Mouse (Mus musculus): Measurements from ENCODE around the gene Sugp2. TPM values are rescaled to one million over a fixed set of nuclear protein-coding genes. Genes with fewer than 3 reads are reported as not detected.

The Sugp2 gene
- polyA plus RNA-seq, 1 experiment from 2014 or later, result 11.9 TPM

GRCm38 (mm10) chr8:70233606-70234005, 420 bp upstream of the Sugp2 start:
- ATAC-seq (ENCODE audit: low read depth), result no peak
- Histone ChIP-seq H3K27me3 (ENCODE audit: control insufficient read depth, insufficient read depth, low read depth, low read length) (no peaks in the 10 kb centered on the region), H3K27ac (ENCODE audit: low read length) (peak overlapping the region; percentile 95), H3K36me3 (ENCODE audit: control insufficient read depth, insufficient read depth) (peaks cover 7% of the 10 kb centered on the region), H3K9me3 (replicated peaks; ENCODE audit: control insufficient read depth, low read length) (no peaks in the 10 kb centered on the region), H3K4me3 (ENCODE audit: low read depth, low read length) (peak overlapping the region; percentile 71), H3K9ac (ENCODE audit: low read depth, low read length) (peak overlapping the region; percentile 76), H3K4me1 (ENCODE audit: control insufficient read depth, low read depth, low read length) (peaks cover 25% of the 10 kb centered on the region), H3K4me2 (ENCODE audit: low read depth, low read length) (peak overlapping the region; percentile 88)
- WGBS (ENCODE audit: insufficient replicate concordance), result 3% methylated on average over 13 of the region's 13 CpGs

DNA sequence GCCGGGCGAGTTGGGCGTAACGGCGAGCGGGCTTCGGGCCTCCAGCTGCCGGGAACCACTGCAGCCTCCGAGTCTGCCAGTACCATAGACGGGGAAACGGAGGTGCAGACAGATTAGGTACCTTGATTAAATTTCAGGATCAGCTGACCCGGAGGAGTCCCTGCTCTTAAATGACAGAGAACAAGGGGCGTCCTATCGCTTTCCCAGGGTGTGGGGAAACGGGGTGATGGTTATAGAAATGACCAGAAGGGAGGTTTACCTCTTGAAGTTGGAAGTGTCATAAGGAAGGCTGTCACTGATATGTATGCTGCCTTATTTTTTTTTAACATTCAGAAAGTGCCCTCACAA, 729 bp downstream of the Sugp2 start:
- no peak for ATAC-seq (ENCODE audit: low read depth)
- H3K9ac ChIP-seq (ENCODE audit: low read depth, low read length), result peak overlapping the region; percentile 83
- peaks cover 25% of the 10 kb centered on the region for H3K4me1 ChIP-seq (ENCODE audit: control insufficient read depth, low read depth, low read length)
- H3K4me2 ChIP-seq (ENCODE audit: low read depth, low read length), result peak overlapping the region; percentile 76
- H3K4me3 ChIP-seq (ENCODE audit: low read depth, low read length), result peak overlapping the region; percentile 71
- H3K36me3 ChIP-seq (ENCODE audit: control insufficient read depth, insufficient read depth), result peaks cover 9% of the 10 kb centered on the region
- H3K27ac ChIP-seq (ENCODE audit: low read length), result peak overlapping the region; percentile 95
- H3K9me3 ChIP-seq (replicated peaks; ENCODE audit: control insufficient read depth, low read length), result no peaks in the 10 kb centered on the region
- H3K27me3 ChIP-seq (ENCODE audit: control insufficient read depth, insufficient read depth, low read depth, low read length), result no peaks in the 10 kb centered on the region
- 0% methylated on average over 15 of the region's 15 CpGs for WGBS (ENCODE audit: insufficient replicate concordance)

DNA sequence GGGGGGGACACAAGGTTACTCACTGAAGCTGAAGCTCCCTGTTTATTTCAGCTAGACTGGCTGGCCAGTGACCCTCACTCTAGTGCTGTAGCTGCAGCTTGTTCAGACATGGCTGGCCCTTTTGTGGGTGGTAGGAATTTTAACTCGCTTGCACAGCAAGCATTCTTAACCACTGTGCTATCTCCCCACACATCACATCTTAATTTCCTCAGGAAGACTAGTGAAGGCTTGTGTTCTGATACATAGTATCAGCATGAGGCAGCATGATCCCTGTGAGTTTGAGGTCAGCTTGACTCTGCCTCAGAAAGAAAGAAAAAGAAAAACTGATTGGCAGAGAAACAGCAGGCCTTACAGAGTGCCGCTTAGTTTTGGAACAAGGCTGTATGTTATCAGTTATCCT, 3.8 kb downstream of the Sugp2 start:
- Histone ChIP-seq H3K27me3 (ENCODE audit: control insufficient read depth, insufficient read depth, low read depth, low read length) (no peaks in the 10 kb centered on the region), H3K4me1 (ENCODE audit: control insufficient read depth, low read depth, low read length) (peaks cover 20% of the 10 kb centered on the region), H3K9me3 (replicated peaks; ENCODE audit: control insufficient read depth, low read length) (no peaks in the 10 kb centered on the region), H3K9ac (ENCODE audit: low read depth, low read length) (no peak overlapping the region), H3K4me3 (ENCODE audit: low read depth, low read length) (no peak overlapping the region), H3K36me3 (ENCODE audit: control insufficient read depth, insufficient read depth) (peaks cover 28% of the 10 kb centered on the region), H3K27ac (ENCODE audit: low read length) (no peak overlapping the region), H3K4me2 (ENCODE audit: low read depth, low read length) (no peak overlapping the region)
- no peak for ATAC-seq (ENCODE audit: low read depth)
- 33% methylated on average over 2 of the region's 2 CpGs for WGBS (ENCODE audit: insufficient replicate concordance)

- no peaks in the 10 kb centered on the region for H3K27me3 ChIP-seq (ENCODE audit: control insufficient read depth, insufficient read depth, low read depth, low read length)
- no peak for ATAC-seq (ENCODE audit: low read depth)
- peaks cover 6% of the 10 kb centered on the region for H3K4me1 ChIP-seq (ENCODE audit: control insufficient read depth, low read depth, low read length)
- no peak overlapping the region for H3K4me3 ChIP-seq (ENCODE audit: low read depth, low read length)
- no peak overlapping the region for H3K27ac ChIP-seq (ENCODE audit: low read length)
- no peak overlapping the region for H3K9ac ChIP-seq (ENCODE audit: low read depth, low read length)
- H3K4me2 ChIP-seq (ENCODE audit: low read depth, low read length), result no peak overlapping the region
- H3K36me3 ChIP-seq (ENCODE audit: control insufficient read depth, insufficient read depth), result peaks cover 38% of the 10 kb centered on the region
- WGBS (ENCODE audit: insufficient replicate concordance), result 84% methylated on average over 5 of the region's 5 CpGs
- no peaks in the 10 kb centered on the region for H3K9me3 ChIP-seq (replicated peaks; ENCODE audit: control insufficient read depth, low read length)
Measured at GRCm38 (mm10) chr8:70240642-70241041, 6.6 kb downstream of the Sugp2 start.

DNA sequence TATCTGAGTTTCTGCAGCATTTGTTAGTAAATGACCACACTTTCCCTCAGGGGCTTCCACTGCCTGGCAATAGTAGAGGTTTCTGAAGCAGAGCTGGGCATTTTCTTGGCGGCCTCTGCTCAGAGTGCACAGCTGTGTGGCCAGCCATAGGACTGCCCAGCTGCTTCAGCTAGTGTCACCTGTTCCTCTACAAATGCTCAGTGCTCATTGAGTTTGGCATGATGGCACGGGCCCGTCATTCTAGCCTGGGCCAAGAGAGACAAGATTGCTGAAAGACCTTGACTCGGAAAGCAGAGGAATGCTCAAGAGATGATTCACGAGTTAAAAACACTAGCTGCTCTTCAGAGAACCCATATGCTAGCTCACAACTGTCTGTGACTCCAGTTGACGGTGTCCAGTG, 12.6 kb downstream of the Sugp2 start:
- no peak for ATAC-seq (ENCODE audit: low read depth)
- peaks cover 31% of the 10 kb centered on the region for H3K36me3 ChIP-seq (ENCODE audit: control insufficient read depth, insufficient read depth)
- WGBS (ENCODE audit: insufficient replicate concordance), result 84% methylated on average over 6 of the region's 6 CpGs
- no peak overlapping the region for H3K9ac ChIP-seq (ENCODE audit: low read depth, low read length)
- no peaks in the 10 kb centered on the region for H3K9me3 ChIP-seq (replicated peaks; ENCODE audit: control insufficient read depth, low read length)
- H3K4me3 ChIP-seq (ENCODE audit: low read depth, low read length), result no peak overlapping the region
- H3K4me1 ChIP-seq (ENCODE audit: control insufficient read depth, low read depth, low read length), result no peaks in the 10 kb centered on the region
- H3K27ac ChIP-seq (ENCODE audit: low read length), result no peak overlapping the region
- H3K27me3 ChIP-seq (ENCODE audit: control insufficient read depth, insufficient read depth, low read depth, low read length), result no peaks in the 10 kb centered on the region
- no peak overlapping the region for H3K4me2 ChIP-seq (ENCODE audit: low read depth, low read length)

- WGBS (ENCODE audit: insufficient replicate concordance), result 82% methylated on average over 3 of the region's 3 CpGs
- ATAC-seq (ENCODE audit: low read depth), result no peak
- Histone ChIP-seq H3K9me3 (replicated peaks; ENCODE audit: control insufficient read depth, low read length) (no peaks in the 10 kb centered on the region), H3K4me2 (ENCODE audit: low read depth, low read length) (no peak overlapping the region), H3K27me3 (ENCODE audit: control insufficient read depth, insufficient read depth, low read depth, low read length) (no peaks in the 10 kb centered on the region), H3K4me3 (ENCODE audit: low read depth, low read length) (no peak overlapping the region), H3K36me3 (ENCODE audit: control insufficient read depth, insufficient read depth) (peaks cover 29% of the 10 kb centered on the region), H3K4me1 (ENCODE audit: control insufficient read depth, low read depth, low read length) (no peaks in the 10 kb centered on the region), H3K9ac (ENCODE audit: low read depth, low read length) (no peak overlapping the region), H3K27ac (ENCODE audit: low read length) (no peak overlapping the region)
Measured at GRCm38 (mm10) chr8:70247841-70248240, 13.8 kb downstream of the Sugp2 start.

GRCm38 (mm10) chr8:70254628-70255027, 20.6 kb downstream of the Sugp2 start:
- no peaks in the 10 kb centered on the region for H3K27me3 ChIP-seq (ENCODE audit: control insufficient read depth, insufficient read depth, low read depth, low read length)
- H3K4me1 ChIP-seq (ENCODE audit: control insufficient read depth, low read depth, low read length), result peaks cover 13% of the 10 kb centered on the region
- H3K4me3 ChIP-seq (ENCODE audit: low read depth, low read length), result no peak overlapping the region
- no peak for ATAC-seq (ENCODE audit: low read depth)
- peaks cover 38% of the 10 kb centered on the region for H3K36me3 ChIP-seq (ENCODE audit: control insufficient read depth, insufficient read depth)
- no peak overlapping the region for H3K27ac ChIP-seq (ENCODE audit: low read length)
- H3K4me2 ChIP-seq (ENCODE audit: low read depth, low read length), result no peak overlapping the region
- WGBS (ENCODE audit: insufficient replicate concordance), result 74% methylated on average over 1 of the region's 1 CpGs
- H3K9me3 ChIP-seq (replicated peaks; ENCODE audit: control insufficient read depth, low read length), result no peaks in the 10 kb centered on the region
- H3K9ac ChIP-seq (ENCODE audit: low read depth, low read length), result no peak overlapping the region

DNA sequence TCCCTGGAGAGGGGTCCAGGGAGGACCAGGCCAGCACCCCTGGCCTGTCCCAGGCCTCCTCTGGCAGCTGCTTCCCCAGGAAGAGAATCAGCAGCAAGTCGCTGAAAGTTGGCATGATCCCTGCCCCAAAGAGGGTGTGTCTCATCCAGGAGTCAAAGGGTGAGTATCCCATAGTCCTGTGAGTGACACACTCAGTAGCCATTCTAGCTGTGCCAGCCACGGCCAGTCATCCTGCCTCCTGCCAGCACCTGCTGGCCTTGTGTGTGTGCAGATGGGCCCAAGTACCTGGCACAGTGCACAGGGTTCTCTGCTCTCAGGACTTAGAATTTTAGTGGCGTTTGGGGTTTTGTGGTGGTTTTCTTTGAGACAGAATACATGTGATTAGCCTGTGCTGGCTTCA, 23.4 kb downstream of the Sugp2 start:
- Histone ChIP-seq H3K27me3 (ENCODE audit: control insufficient read depth, insufficient read depth, low read depth, low read length) (no peaks in the 10 kb centered on the region), H3K4me1 (ENCODE audit: control insufficient read depth, low read depth, low read length) (peaks cover 24% of the 10 kb centered on the region), H3K36me3 (ENCODE audit: control insufficient read depth, insufficient read depth) (peaks cover 27% of the 10 kb centered on the region), H3K9ac (ENCODE audit: low read depth, low read length) (no peak overlapping the region), H3K27ac (ENCODE audit: low read length) (no peak overlapping the region), H3K9me3 (replicated peaks; ENCODE audit: control insufficient read depth, low read length) (no peaks in the 10 kb centered on the region), H3K4me2 (ENCODE audit: low read depth, low read length) (no peak overlapping the region), H3K4me3 (ENCODE audit: low read depth, low read length) (no peak overlapping the region)
- 77% methylated on average over 3 of the region's 3 CpGs for WGBS (ENCODE audit: insufficient replicate concordance)
- no peak for ATAC-seq (ENCODE audit: low read depth)

- H3K27ac ChIP-seq (ENCODE audit: low read length), result peak overlapping the region; percentile 47
- peaks cover 26% of the 10 kb centered on the region for H3K36me3 ChIP-seq (ENCODE audit: control insufficient read depth, insufficient read depth)
Measured at GRCm38 (mm10) chr8:70258600-70258999, 24.6 kb downstream of the Sugp2 start.

More at GRCm38 (mm10) chr8:70258600-70258999, 24.6 kb downstream of the Sugp2 start:
- Histone ChIP-seq H3K4me3 (ENCODE audit: low read depth, low read length) (no peak overlapping the region), H3K27me3 (ENCODE audit: control insufficient read depth, insufficient read depth, low read depth, low read length) (no peaks in the 10 kb centered on the region), H3K9ac (ENCODE audit: low read depth, low read length) (no peak overlapping the region), H3K9me3 (replicated peaks; ENCODE audit: control insufficient read depth, low read length) (no peaks in the 10 kb centered on the region), H3K4me2 (ENCODE audit: low read depth, low read length) (no peak overlapping the region), H3K4me1 (ENCODE audit: control insufficient read depth, low read depth, low read length) (peaks cover 24% of the 10 kb centered on the region)
- peak; percentile 61 for ATAC-seq (ENCODE audit: low read depth)
- WGBS (ENCODE audit: insufficient replicate concordance), result 41% methylated on average over 5 of the region's 5 CpGs
